Mouse (Mus musculus): ENCODE measurements around the gene Mccc1. TPM values are rescaled to one million over a fixed set of nuclear protein-coding genes. Genes with fewer than 3 reads are reported as not detected.

Gene Mccc1
- 12.7 TPM for polyA plus RNA-seq (2012; fragmentation: generic; extraction: Trizol)

DNA sequence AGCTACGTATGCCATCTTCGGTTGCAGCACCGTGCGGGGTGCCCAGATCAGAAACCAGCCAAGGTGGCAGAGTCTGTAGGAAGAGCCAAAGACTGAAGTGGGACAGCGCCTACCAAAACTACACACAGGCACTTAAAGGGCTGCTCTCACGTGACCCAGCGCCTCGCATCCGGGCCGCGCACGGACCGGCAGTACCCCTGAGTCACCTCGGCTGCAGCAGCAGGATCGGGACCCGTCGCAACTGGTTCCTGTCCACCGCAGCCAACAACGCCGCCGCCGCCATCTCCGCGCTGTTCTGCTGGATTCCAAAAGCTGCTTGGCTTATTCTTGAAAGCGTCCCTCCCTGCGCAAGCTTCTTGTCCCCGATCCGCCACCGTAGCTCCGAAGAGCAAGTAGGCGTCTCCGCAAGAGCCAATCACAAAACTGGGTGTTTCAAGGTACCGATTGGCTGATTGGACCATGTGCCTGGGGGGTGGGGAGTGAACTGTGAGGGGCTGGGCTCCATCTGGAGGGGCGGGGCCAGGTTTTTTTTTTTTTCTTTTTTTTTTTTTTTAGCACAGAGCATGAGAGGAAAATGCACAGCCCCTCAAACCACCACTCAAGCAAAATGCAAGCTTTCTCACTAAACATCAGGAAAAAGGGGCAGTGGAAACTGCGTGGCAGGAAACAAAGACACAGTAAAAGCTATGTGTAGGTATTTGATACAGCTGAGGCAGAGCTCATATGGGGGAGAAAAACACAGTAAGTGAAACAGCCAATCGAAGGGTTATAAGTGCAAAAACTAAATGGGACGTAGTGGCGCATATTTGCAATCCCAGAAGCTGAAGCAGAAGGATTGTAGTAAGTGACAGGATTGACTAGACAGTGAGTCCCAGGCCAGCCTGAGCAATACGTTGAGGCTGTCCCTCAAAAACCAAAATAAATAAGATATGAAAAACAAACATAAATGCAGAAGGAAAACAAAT, at the start of gene Mccc1:
Gene Mccc1 (minus strand): TSS at position 404 of the 965 bp plus-strand sequence.
- peak within 1 kb of the TSS; percentile 48 for H3K4me3 ChIP-seq

DNA sequence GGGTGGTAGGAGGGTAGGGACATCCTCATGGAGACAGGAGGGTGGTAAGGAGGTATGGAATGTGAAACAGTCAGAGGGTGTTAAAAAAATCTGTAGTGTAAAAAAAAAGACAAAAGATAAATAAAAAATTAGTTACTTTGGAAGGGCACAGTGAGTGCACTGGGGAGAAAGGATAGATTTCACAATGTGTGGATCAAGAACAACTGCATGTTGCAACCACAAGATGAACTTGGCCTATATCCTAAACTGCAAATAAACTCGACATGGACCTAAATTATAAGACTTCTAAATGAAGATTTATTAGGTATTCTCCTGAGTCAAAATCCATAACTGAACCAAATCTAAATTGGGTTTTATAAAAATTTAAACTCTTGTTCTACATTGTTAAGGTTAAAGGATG, 48.6 kb upstream of the Mccc1 start:
- H3K36me3 ChIP-seq (ENCODE audit: control insufficient read depth, insufficient read depth), result no peaks in the 10 kb centered on the region
- H3K4me2 ChIP-seq (ENCODE audit: low read depth), result no peak overlapping the region
- peaks cover 5% of the 10 kb centered on the region for H3K27me3 ChIP-seq (ENCODE audit: control insufficient read depth, insufficient read depth, insufficient read length)
- TF ChIP-seq MAX (IDR thresholded peaks at IDR 0.05; ENCODE audit: low read depth) (no peak), TCF3 (IDR thresholded peaks at IDR 0.05; ENCODE audit: insufficient read length, low read depth) (no peak), POLR2A (IDR thresholded peaks at IDR 0.05; ENCODE audit: insufficient read length, low read depth) (no peak), TCF12 (IDR thresholded peaks at IDR 0.05; ENCODE audit: insufficient read depth, poor library complexity, severe bottlenecking) (no peak), E2F4 (IDR thresholded peaks at IDR 0.05; ENCODE audit: insufficient read depth) (no peak), USF1 (IDR thresholded peaks at IDR 0.05; ENCODE audit: low read depth) (no peak), REST (IDR thresholded peaks at IDR 0.05; ENCODE audit: insufficient read depth, insufficient read length) (no peak), MYOD1 (IDR thresholded peaks at IDR 0.05; ENCODE audit: control insufficient read depth in 1 of 3, insufficient read length in 2 of 3, low read depth in 2 of 3) (no peak), CEBPB (IDR thresholded peaks at IDR 0.05; ENCODE audit: insufficient read depth, poor library complexity, severe bottlenecking) (no peak), POLR2AphosphoS2 (IDR thresholded peaks at IDR 0.05; ENCODE audit: insufficient read length, low read depth) (no peak), MYOG (IDR thresholded peaks at IDR 0.05; ENCODE audit: control insufficient read depth in 1 of 3, insufficient read depth in 1 of 3, insufficient read length in 2 of 3, low read depth in 2 of 3) (no peak), SRF (IDR thresholded peaks at IDR 0.05; ENCODE audit: control insufficient read depth, insufficient read length, low read depth) (no peak)
- H3K79me2 ChIP-seq (ENCODE audit: control insufficient read depth, insufficient read depth), result no peaks in the 10 kb centered on the region
- H3ac ChIP-seq (ENCODE audit: control insufficient read depth, insufficient read length), result no peak overlapping the region
- no peak overlapping the region for H3K4me3 ChIP-seq

More for the DNA sequence above, at the start of gene Mccc1:
- Histone ChIP-seq H3K4me2 (ENCODE audit: low read depth) (peak within 1 kb of the TSS; percentile 99), H3ac (ENCODE audit: control insufficient read depth, insufficient read length) (peak within 1 kb of the TSS; percentile 45), H3K79me2 (ENCODE audit: control insufficient read depth, insufficient read depth) (no peaks in the 10 kb centered on the region), H3K36me3 (ENCODE audit: control insufficient read depth, insufficient read depth) (no peaks in the 10 kb centered on the region), H3K27me3 (ENCODE audit: control insufficient read depth, insufficient read depth, insufficient read length) (peaks cover 2% of the 10 kb centered on the region)
- TF ChIP-seq TCF12 (IDR thresholded peaks at IDR 0.05; ENCODE audit: insufficient read depth, poor library complexity, severe bottlenecking) (no peak), MAX (IDR thresholded peaks at IDR 0.05; ENCODE audit: low read depth) (no peak), POLR2A (IDR thresholded peaks at IDR 0.05; ENCODE audit: insufficient read length, low read depth) (peak; percentile 68), TCF3 (IDR thresholded peaks at IDR 0.05; ENCODE audit: insufficient read length, low read depth) (no peak), SRF (IDR thresholded peaks at IDR 0.05; ENCODE audit: control insufficient read depth, insufficient read length, low read depth) (no peak), POLR2AphosphoS2 (IDR thresholded peaks at IDR 0.05; ENCODE audit: insufficient read length, low read depth) (peak; percentile 23), USF1 (IDR thresholded peaks at IDR 0.05; ENCODE audit: low read depth) (peak; percentile 87), REST (IDR thresholded peaks at IDR 0.05; ENCODE audit: insufficient read depth, insufficient read length) (no peak), E2F4 (IDR thresholded peaks at IDR 0.05; ENCODE audit: insufficient read depth) (no peak), MYOD1 (IDR thresholded peaks at IDR 0.05; ENCODE audit: control insufficient read depth in 1 of 3, insufficient read length in 2 of 3, low read depth in 2 of 3) (peak in 1 of 3 experiments; percentile 35), CEBPB (IDR thresholded peaks at IDR 0.05; ENCODE audit: insufficient read depth, poor library complexity, severe bottlenecking) (no peak), MYOG (IDR thresholded peaks at IDR 0.05; ENCODE audit: control insufficient read depth in 1 of 3, insufficient read depth in 1 of 3, insufficient read length in 2 of 3, low read depth in 2 of 3) (no peak)

DNA sequence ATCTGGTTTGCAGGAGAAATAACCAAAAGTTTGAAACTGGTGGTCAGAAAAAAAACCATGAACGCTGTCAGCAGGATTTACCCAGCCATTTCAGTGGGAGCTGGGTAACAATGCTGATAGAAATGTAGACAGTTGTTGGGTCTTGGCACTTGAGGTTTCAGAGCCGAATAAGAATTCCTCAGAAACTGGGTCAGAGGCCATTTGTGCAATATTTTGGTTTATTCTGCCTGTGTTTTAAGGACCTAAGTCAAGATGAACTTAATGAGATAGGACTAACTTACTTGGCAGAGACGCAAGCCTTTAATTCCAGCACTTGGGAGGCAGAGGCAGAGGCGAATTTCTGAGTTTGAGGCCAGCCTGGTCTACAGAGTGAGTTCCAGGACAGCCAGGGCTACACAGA, 44.6 kb upstream of the Mccc1 start:
- Histone ChIP-seq H3K27me3 (ENCODE audit: control insufficient read depth, insufficient read depth, insufficient read length) (peaks cover 5% of the 10 kb centered on the region), H3K79me2 (ENCODE audit: control insufficient read depth, insufficient read depth) (no peaks in the 10 kb centered on the region), H3ac (ENCODE audit: control insufficient read depth, insufficient read length) (no peak overlapping the region), H3K4me3 (no peak overlapping the region), H3K36me3 (ENCODE audit: control insufficient read depth, insufficient read depth) (no peaks in the 10 kb centered on the region), H3K4me2 (ENCODE audit: low read depth) (no peak overlapping the region)
- no peak for TF ChIP-seq POLR2AphosphoS2 (IDR thresholded peaks at IDR 0.05; ENCODE audit: insufficient read length, low read depth)
- TF ChIP-seq TCF3 (IDR thresholded peaks at IDR 0.05; ENCODE audit: insufficient read length, low read depth), result no peak
- TF ChIP-seq MYOD1 (IDR thresholded peaks at IDR 0.05; ENCODE audit: control insufficient read depth in 1 of 3, insufficient read length in 2 of 3, low read depth in 2 of 3), result no peak
- no peak for TF ChIP-seq MAX (IDR thresholded peaks at IDR 0.05; ENCODE audit: low read depth)
- no peak for TF ChIP-seq CEBPB (IDR thresholded peaks at IDR 0.05; ENCODE audit: insufficient read depth, poor library complexity, severe bottlenecking)
- no peak for TF ChIP-seq SRF (IDR thresholded peaks at IDR 0.05; ENCODE audit: control insufficient read depth, insufficient read length, low read depth)
- TF ChIP-seq E2F4 (IDR thresholded peaks at IDR 0.05; ENCODE audit: insufficient read depth), result no peak
- no peak for TF ChIP-seq MYOG (IDR thresholded peaks at IDR 0.05; ENCODE audit: control insufficient read depth in 1 of 3, insufficient read depth in 1 of 3, insufficient read length in 2 of 3, low read depth in 2 of 3)

DNA sequence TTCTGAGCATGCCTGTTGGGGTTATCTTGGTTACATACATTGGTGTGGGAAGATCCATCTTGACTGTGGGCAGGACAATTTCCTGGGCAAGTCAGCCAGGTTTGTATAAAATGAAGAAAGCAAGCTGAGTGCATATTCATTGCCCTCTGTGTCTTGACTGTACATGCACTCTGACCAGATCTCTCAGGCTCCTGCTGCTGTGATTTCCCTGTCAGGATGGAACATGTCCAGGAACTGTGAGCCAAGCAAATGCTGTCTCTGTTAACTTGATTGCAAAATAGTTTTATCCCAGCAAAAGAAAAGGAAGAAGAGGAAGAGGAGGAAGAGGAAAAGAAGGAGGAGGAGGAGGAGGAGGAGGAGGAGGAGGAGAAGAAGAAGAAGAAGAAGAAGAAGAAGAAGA, 44.0 kb upstream of the Mccc1 start:
- H3ac ChIP-seq (ENCODE audit: control insufficient read depth, insufficient read length), result no peak overlapping the region
- H3K4me2 ChIP-seq (ENCODE audit: low read depth), result no peak overlapping the region
- H3K27me3 ChIP-seq (ENCODE audit: control insufficient read depth, insufficient read depth, insufficient read length), result peaks cover 5% of the 10 kb centered on the region
- H3K4me3 ChIP-seq, result no peak overlapping the region
- no peaks in the 10 kb centered on the region for H3K79me2 ChIP-seq (ENCODE audit: control insufficient read depth, insufficient read depth)
- no peaks in the 10 kb centered on the region for H3K36me3 ChIP-seq (ENCODE audit: control insufficient read depth, insufficient read depth)
- TF ChIP-seq USF1 (IDR thresholded peaks at IDR 0.05; ENCODE audit: low read depth), result no peak
- no peak for TF ChIP-seq REST (IDR thresholded peaks at IDR 0.05; ENCODE audit: insufficient read depth, insufficient read length)
- no peak for TF ChIP-seq TCF3 (IDR thresholded peaks at IDR 0.05; ENCODE audit: insufficient read length, low read depth)
